In genomic region chr1:192598380-192598779, GRCm38 (mm10) we compare ENCODE assay signal across 9 mouse cellular contexts.
A peak's percentile ranks its signal among the peaks of the same experiment; 100 is the strongest.
DNase-seq lines count a peak whose midpoint lies in the region; ATAC-seq lines count a peak whose summit lies in the region.
"Had no signal": no experiment of that assay in that cellular context is flagged by ENCODE, and none has a peak within 500 bp of the region (broad histone marks: within the 10 kb centered on the region; RNA-seq: fewer than 3 reads in every experiment).

No protein-coding gene starts in this region.

- no peak for ATAC-seq in liver, embryonic 12.5 days
- ATAC-seq in embryonic facial prominence, embryonic 11.5 days (replicated peaks; ENCODE audit: insufficient number of reproducible peaks, low FRiP score, low TSS enrichment, low read depth) = peak; percentile 84
- 0 out of 2 replicates have a peak, but pooled peaks have one; percentile 64 for ATAC-seq in limb, embryonic 11.5 days (ENCODE audit: insufficient number of reproducible peaks, low FRiP score, low TSS enrichment, low read depth)
- peak; percentile 67; the same call in 1 of the 2 replicates for ATAC-seq in stomach, embryonic 14.5 days (ENCODE audit: insufficient number of reproducible peaks, insufficient read depth, low FRiP score, low read depth)

- H3K27me3 ChIP-seq in liver, embryonic 12.5 days (replicated peaks) = 0 out of 2 replicates have a peak, but pooled peaks cover 2% of the 10 kb centered on the region
- no peaks in the 10 kb centered on the region for H3K27me3 ChIP-seq in embryonic facial prominence, embryonic 11.5 days (ENCODE audit: control insufficient read depth, insufficient read depth, low read length)
- no peaks in the 10 kb centered on the region for H3K27me3 ChIP-seq in limb, embryonic 11.5 days (ENCODE audit: control insufficient read depth, insufficient read depth, low read length)
- H3K27me3 ChIP-seq in stomach, embryonic 14.5 days (ENCODE audit: control insufficient read depth, insufficient read depth, low read length) = no peaks in the 10 kb centered on the region

- no peaks in the 10 kb centered on the region for H3K9me3 ChIP-seq in liver, embryonic 12.5 days (replicated peaks)
- H3K9me3 ChIP-seq in embryonic facial prominence, embryonic 11.5 days (replicated peaks; ENCODE audit: control insufficient read depth, low read length) = no peaks in the 10 kb centered on the region
- H3K9me3 ChIP-seq in limb, embryonic 11.5 days (ENCODE audit: control insufficient read depth, low read length) = no peaks in the 10 kb centered on the region
- H3K9me3 ChIP-seq in stomach, embryonic 14.5 days (ENCODE audit: control insufficient read depth, low read depth, low read length) = no peaks in the 10 kb centered on the region

- peak; percentile 69 for DNase-seq in liver
- peak; percentile 84 for DNase-seq in embryonic facial prominence, embryonic 11.5 days (ENCODE audit: low spot score)
- DNase-seq in heart, adult 18-20 months = peak; percentile 69 to 89
- DNase-seq in kidney, adult 9 months = peak; percentile 85
- DNase-seq in limb, embryonic 11.5 days (ENCODE audit: low spot score) = peak; percentile 89
- peak; percentile 76 for DNase-seq in neural tube, embryonic 10.5 days (ENCODE audit: extremely low spot score, low spot score)

- no peak overlapping the region for H3K4me2 ChIP-seq in liver, embryonic 12.5 days
- H3K4me2 ChIP-seq in embryonic facial prominence, embryonic 11.5 days (ENCODE audit: low read depth, low read length) = no peak overlapping the region
- no peak overlapping the region for H3K4me2 ChIP-seq in limb, embryonic 11.5 days (ENCODE audit: low read depth, severe bottlenecking)
- H3K4me2 ChIP-seq in stomach, embryonic 14.5 days (replicated peaks; ENCODE audit: low read depth, low read length) = no peak overlapping the region

- no peaks in the 10 kb centered on the region for H3K4me1 ChIP-seq in liver, embryonic 12.5 days
- H3K4me1 ChIP-seq in embryonic facial prominence, embryonic 11.5 days (ENCODE audit: control insufficient read depth, insufficient read depth, low read length) = no peaks in the 10 kb centered on the region
- H3K4me1 ChIP-seq in limb, embryonic 11.5 days (ENCODE audit: control insufficient read depth, insufficient read depth, low read length) = no peaks in the 10 kb centered on the region
- H3K4me1 ChIP-seq in stomach, embryonic 14.5 days (ENCODE audit: control insufficient read depth, insufficient read depth, low read length) = no peaks in the 10 kb centered on the region

- no peak overlapping the region for H3K4me3 ChIP-seq in liver, embryonic 12.5 days
- H3K4me3 ChIP-seq in embryonic facial prominence, embryonic 11.5 days (ENCODE audit: low read depth, low read length) = no peak overlapping the region
- H3K4me3 ChIP-seq in limb, embryonic 11.5 days (ENCODE audit: low read depth, low read length) = no peak overlapping the region
- no peak overlapping the region for H3K4me3 ChIP-seq in stomach, embryonic 14.5 days (ENCODE audit: low read depth, low read length)

- H3K36me3 ChIP-seq in liver, embryonic 12.5 days = no peaks in the 10 kb centered on the region
- H3K36me3 ChIP-seq in embryonic facial prominence, embryonic 11.5 days (replicated peaks; ENCODE audit: control insufficient read depth, insufficient read depth, low read depth, low read length) = no peaks in the 10 kb centered on the region
- H3K36me3 ChIP-seq in limb, embryonic 11.5 days (ENCODE audit: control insufficient read depth, insufficient read depth, low read length) = no peaks in the 10 kb centered on the region
- H3K36me3 ChIP-seq in stomach, embryonic 14.5 days (ENCODE audit: control insufficient read depth, insufficient read depth, low read length) = no peaks in the 10 kb centered on the region
- H3K36me3 ChIP-seq: G1E had no signal

- no peak overlapping the region for H3K27ac ChIP-seq in liver, embryonic 12.5 days
- H3K27ac ChIP-seq in embryonic facial prominence, embryonic 11.5 days (replicated peaks; ENCODE audit: low read depth, low read length) = no peak overlapping the region
- no peak overlapping the region for H3K27ac ChIP-seq in limb, embryonic 11.5 days (replicated peaks; ENCODE audit: low read depth, low read length)
- no peak overlapping the region for H3K27ac ChIP-seq in stomach, embryonic 14.5 days (ENCODE audit: low read length)

- 35% methylated on average over 2 of the region's 2 CpGs for WGBS in liver, embryonic 12.5 days (ENCODE audit: insufficient replicate concordance)
- WGBS in embryonic facial prominence, embryonic 11.5 days = 44% methylated on average over 2 of the region's 2 CpGs
- WGBS in limb, embryonic 11.5 days = 38% methylated on average over 2 of the region's 2 CpGs
- 33% methylated on average over 2 of the region's 2 CpGs for WGBS in stomach, embryonic 14.5 days

- H3K9ac ChIP-seq in liver, embryonic 12.5 days = no peak overlapping the region
- H3K9ac ChIP-seq in embryonic facial prominence, embryonic 11.5 days (replicated peaks; ENCODE audit: low read length) = no peak overlapping the region
- H3K9ac ChIP-seq in limb, embryonic 11.5 days (ENCODE audit: low read length) = no peak overlapping the region
- H3K9ac ChIP-seq in stomach, embryonic 14.5 days (replicated peaks; ENCODE audit: low read depth, low read length) = no peak overlapping the region
